Mouse (Mus musculus) brain, adult 10 weeks (tissue): Measurements from ENCODE around the gene Thoc7. TPM values are rescaled to one million over a fixed set of nuclear protein-coding genes. Genes with fewer than 3 reads are reported as not detected.

ENCODE experiments used
- polyA plus RNA-seq: library from polyadenylated mRNA; stranded (reverse); fragments of 350-450 nt; fragmentation: Illumina TruSeq; extraction: RNeasy Lipid Tissue Mini Kit (QIAGEN cat#74804); gene quantifications from one replicate; pipeline ENCODE4 v1.2.3, GENCODE M21; 2015; ENCODE audit warnings: low read depth, low replicate concordance

Thoc7 gene
- 136 TPM for polyA plus RNA-seq

GRCm38 (mm10) chr14:13961401-13962112 lies at the start of gene Thoc7, which contains the start of gene Atxn7:
Gene Thoc7, minus strand, starts transcription at chr14:13961852.
Gene Atxn7, plus strand, starts transcription at chr14:13961440.

GRCm38 (mm10) chr14:13914387-13915082 lies 47.1 kb downstream of the Thoc7 start, which contains the start of gene Gm281:
Gene Gm281, minus strand, starts transcription at chr14:13914478.

Other genes starting within 250 kb of the Thoc7 start
- not detected for gene Gm281, start 47.4 kb downstream of the Thoc7 start, polyA plus RNA-seq
- gene Atxn7, start 412 bp downstream of the Thoc7 start, polyA plus RNA-seq: 13.7 TPM
- 134 TPM for gene Psmd6, start 159.1 kb upstream of the Thoc7 start, polyA plus RNA-seq
- not detected for gene Olfr720, start 225.0 kb upstream of the Thoc7 start, polyA plus RNA-seq